Mouse (Mus musculus) thymus, postnatal 10 days (tissue): ENCODE data around the gene Fahd1.

ENCODE experiments used
- DNase-seq, 2 experiments: peaks; one replicate each; pipeline ENCODE4 v3.0.0; 2021; ENCODE audit warnings: low spot score in 2 of 2

Gene Fahd1

DNA sequence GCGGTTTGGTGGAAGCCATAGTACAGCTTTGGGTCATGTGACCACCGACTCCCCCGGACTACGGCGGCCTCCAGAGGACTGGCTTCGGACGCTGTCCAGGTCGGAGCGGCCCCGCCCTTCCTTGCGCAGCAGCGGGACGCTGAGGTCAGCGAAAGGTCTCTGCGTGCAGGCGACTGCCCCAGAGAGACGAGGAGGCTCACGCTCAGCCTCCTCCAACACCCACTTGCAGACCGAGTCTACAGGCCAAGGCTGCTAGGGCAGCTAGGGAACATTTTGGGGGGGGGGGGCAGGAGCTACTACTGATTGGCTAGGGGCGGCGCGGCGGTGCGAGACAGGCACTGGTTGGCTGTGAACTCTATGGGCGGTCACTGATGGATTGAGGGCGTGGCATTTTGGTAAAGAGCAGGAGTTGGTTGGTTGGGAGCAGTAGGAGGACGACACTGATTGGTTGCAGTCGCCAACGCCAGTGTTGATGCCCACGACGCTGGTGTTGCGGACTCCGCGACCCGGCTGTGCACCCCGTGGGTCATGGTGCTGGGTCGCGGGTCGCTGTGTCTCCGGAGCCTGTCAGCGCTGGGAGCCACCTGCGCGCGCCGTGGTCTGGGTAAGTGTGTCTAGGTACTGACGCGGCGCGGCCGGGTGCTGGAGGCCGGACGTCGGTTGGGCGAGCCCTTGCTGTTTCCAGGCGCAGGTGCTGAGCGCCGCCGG, at the start of gene Fahd1:
Gene Fahd1 (minus strand): TSS at position 300 of the 708 bp plus-strand sequence.
- peak; percentile 89 to 95 for DNase-seq

DNA sequence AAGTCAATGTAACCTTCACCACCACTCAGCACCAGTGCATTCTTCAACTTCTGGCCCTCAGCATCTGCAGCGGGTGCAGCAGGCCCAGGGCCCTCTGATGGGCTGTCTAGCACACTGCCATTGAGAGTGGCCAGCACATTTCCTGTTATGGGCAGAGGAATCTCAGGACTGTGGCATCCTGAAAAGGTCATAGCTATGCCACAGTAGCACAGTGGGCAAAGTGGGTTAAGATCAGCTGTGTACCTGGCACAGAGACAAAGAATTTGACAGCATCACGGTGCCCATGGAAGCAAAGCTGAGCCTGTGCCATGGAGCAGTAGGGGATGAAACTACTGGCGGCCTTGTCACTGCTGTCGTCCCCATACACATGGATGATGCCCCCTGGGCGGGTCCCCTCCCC, 49.0 kb upstream of the Fahd1 start:
- DNase-seq: no peak

DNA sequence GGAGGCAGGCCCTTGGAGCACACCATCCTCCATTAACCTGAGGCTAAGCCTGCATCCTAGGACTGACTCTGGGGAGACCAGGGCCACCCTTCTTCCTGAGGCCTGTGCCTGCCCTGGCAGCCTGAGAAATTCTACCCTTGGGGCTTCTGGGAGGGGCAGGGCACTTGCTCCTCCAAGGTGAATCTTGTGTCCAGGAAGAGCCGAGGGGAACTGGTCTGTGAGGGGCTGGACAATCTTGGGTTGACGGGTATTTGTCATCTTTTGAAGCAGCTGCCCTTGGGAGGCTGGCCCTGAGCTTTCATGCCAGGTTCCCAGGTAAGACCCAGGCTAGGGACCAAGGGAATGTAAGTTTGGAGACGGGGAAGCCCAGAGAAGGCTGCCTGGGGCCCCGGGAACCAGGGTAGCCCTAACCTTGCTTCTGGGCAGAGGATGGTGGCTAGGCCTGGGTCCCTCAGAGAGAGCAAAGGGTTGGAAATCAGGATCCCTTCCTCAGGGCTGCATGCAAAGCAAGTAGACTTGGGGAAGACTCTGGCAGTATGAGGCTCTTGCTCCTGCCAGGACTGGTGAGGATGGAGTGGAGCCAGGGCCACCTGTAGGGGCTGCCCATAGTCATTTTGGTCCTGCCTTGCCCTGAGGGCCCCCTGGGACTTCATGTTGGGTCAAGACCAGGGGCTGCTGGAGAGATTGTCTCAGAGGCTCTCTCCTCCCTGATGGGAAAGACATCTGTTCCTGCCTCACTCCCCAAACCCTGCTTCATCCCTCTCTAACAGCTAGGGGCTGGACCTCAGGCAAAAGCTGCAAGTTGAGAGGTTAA, 48.1 kb upstream of the Fahd1 start:
- DNase-seq: no peak

DNA sequence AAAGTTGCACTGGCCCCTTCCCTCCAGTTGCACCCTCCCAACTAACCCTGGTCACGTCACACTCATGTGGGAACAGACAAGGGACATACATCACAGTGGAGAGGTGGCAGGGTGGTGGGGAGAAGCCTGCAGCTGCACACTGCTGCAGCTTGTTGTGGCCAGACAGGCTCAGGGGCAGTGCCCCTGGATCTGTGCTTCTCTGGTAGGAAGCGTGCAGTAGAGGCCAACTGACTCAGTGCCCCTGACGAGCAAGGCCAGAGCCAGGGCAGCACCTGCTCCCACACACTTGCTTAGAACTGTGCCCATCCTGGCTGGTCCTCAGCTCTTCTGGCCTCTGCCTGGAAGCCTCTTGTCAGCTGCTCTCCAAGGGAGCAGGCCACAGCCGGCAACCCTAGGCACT, 47.4 kb upstream of the Fahd1 start:
- DNase-seq: no peak

DNA sequence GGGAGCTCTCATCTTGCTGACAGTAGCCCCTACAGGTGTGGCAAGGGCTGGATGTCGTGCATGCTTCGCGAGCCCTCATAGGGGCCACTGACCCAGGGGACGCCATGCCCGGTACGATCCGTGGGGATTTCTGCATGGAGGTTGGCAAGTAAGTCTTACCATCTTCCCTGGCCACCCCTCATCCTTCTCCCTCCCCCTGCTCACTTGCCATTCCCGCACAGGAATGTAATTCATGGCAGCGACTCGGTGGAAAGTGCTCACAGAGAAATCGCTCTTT, 46.8 kb upstream of the Fahd1 start:
- no peak for DNase-seq

GRCm38 (mm10) chr17:24896241-24896992, 46.3 kb upstream of the Fahd1 start, which contains the start of gene Nme3:
Nme3 (plus strand) TSS chr17:24896500.
- DNase-seq: peak; percentile 62 to 67

DNA sequence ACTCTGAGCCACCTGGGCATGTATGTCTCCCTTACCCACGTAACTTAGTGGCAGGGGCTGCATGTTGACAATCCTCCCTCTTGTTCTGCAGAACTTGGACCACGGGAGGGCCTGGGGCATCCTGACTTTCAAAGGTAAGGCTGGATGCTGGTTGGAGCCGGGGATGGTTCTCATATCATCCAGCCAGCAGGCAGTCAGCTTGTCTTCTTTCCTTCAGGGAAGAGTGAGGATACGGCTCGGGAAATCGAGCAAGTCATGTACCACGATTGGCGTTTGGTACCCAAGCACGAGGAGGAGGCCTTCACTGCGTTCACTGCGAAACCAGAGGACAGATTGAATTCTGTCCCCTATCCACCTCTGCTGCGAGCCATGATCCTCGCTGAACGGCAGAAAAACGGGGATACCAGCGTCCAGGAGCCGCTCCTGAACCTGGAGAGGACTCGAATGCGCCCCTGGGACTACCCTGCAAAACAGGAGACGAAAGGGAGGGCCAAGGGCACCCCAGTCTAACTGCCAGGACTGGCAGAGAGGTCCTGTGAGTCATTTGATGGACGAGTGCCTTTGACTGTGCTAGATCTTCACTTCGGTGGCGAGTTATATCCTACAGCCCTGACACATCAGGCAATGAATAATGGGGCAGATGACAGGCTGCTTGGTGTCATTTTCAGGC, 45.5 kb upstream of the Fahd1 start:
- DNase-seq: no peak

- DNase-seq: peak; percentile 61 to 65
Observed at GRCm38 (mm10) chr17:24894995-24895547, 44.9 kb upstream of the Fahd1 start, which contains the start of the genes Eme2 and Mrps34. Eme2 (minus strand) TSS chr17:24895087. Mrps34 (plus strand) TSS chr17:24895116.

GRCm38 (mm10) chr17:24894061-24894994, 44.2 kb upstream of the Fahd1 start:
- DNase-seq: no peak

DNA sequence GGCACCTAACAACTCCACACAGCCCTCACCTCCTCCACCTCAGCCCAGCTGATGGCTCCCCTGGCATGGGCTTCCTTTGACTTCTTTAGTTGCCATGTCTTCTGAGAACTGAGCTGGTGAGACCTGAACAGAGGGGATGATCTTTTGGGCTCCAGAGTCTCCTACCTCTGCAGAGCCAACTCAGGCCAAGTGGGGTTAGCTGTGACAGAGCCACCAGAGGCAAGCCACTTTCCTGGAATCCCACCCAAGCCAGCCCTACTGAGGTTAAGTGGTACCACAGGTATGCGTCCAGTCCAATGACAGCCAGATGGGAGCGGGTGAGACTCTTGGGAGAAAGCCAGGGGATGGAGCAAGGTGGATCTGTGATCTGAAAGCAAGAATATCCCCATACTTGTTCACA, 43.1 kb upstream of the Fahd1 start:
- no peak for DNase-seq

GRCm38 (mm10) chr17:24892785-24893184, 42.6 kb upstream of the Fahd1 start:
- DNase-seq: no peak

DNA sequence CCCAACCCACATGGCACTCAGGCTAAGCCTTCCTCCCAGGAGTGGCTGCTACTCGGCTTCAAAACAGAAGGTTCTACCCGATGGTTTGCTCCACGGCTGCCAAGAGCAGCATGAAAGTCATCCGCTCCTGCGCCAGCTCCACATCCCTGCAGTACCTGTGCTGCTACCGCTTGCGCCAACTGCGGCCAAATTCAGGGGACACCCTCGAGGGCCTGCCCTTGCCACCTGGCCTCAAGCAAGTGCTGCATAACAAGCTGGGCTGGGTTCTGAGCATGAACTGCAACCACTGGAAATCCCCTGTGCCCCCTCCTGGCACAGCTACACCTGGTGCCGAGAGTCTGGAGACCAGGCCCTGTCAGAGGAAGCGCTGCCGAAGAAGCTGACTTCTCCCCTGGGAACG, 41.2 kb upstream of the Fahd1 start:
- DNase-seq: no peak

DNA sequence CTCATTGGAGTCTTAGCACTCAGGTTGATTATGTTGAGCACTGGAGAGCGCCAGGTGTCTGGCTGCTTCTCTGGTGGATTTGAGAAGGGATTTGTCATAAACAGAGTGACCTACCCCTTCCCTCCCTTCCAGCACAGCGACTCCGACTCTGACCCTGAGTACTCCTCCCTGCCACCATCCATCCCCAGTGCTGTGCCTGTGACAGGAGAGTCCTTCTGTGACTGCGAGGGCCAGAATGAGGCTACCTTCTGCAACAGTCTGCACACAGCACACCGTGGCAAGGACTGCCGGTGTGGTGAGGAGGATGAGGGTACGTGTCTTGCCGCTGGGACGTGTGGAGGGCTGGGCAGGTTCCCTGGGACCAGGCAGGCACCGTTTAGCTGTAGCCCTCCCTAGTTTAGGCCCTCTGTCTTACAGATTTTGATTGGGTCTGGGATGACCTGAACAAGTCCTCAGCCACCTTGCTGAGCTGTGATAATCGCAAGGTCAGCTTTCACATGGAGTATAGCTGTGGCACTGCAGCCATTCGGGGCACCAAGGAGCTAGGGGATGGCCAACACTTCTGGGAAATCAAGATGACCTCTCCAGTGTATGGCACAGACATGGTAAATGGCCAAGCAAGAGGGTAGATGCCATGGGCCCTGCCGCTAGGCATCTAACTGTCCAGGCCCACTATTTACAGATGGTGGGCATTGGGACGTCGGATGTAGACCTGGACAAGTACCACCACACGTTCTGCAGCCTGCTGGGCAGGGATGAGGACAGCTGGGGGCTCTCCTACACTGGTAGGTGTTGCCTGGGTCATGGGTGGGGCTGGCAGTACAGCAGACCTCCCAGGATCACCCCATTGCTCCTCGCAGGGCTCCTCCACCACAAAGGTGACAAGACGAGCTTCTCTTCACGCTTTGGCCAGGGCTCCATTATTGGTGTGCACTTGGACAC, 40.3 kb upstream of the Fahd1 start:
- DNase-seq: no peak

GRCm38 (mm10) chr17:24888862-24889261, 38.7 kb upstream of the Fahd1 start:
- no peak for DNase-seq

DNA sequence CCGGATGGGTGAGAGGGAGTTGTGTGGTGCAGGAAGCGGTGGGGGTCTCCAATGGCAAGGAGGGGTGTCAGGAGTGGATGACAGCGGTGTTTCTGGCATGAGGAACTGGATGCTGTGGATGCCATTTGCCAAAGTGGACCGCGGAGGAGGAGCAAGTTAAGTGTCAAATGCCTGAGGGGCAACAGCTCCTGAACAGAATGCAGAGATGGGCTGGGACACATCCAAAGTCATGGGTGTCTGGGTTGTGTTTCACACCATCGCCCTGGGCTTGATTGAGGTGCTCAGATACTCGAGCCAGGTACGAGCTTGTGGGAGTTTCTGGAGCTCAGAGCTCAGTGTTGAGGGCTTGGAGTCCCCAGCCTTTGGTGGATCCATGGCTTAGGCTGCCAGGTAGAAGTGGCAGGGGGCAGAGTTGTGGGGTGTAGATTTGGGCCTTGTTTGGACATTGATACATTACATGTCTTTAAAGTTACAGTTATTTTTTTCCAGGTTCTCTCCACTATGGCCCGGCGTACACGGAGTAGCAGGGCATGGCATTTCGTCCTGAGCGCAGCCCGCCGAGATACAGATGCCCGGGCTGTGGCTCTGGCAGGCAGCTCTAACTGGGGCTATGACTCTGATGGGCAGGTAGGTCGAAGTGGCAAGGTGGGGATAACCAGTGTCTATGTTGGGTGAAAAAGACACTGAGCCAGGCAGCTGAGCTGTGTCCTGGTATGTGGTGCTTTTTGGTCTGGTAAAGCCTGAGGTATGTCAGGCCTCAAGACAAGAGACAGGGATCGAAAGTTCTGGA, 37.3 kb upstream of the Fahd1 start:
- DNase-seq: peak in 1 of 2 experiments; percentile 27

- no peak for DNase-seq
Observed at GRCm38 (mm10) chr17:24886932-24887271, 36.7 kb upstream of the Fahd1 start.

DNA sequence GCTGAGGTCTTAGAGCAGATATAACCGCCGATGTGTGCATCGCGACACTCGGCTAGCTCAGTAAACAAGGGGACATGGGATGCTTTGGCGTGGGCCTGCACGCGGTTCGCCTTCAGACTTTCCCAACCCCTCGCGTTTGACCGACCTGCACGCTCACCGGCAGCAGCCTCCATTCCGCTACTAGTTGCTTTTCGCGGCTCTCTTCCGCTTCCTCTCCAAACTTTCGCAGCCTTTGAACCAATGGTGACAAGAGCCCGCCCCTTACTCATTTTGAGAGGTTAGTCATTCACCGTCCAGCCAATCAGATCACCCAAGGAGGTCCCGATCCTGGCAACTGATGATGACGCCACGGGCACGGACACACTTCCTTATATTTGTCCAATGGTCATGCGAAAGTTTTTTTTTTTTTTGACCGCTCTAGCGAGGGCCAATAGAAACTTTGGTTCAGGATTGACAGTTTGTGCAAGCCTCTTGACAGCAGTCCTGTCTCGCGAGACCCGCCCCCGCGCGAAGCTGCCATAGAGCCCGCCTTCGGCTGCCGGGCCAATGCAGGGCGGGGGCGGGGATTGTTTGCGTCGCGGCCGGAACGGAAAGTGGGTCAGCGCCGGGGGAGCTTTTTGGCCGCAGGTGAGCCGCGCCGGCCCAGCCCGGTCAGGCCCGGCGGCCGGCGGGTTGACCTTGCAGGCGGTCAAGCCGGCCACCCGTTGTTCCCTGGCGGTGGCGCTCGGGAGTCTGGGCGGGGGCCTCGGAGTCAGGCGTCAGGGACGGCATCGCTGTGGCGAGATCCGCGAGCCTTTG, 36.2 kb upstream of the Fahd1 start, which contains the start of the genes Nubp2 and Spsb3:
Gene Nubp2 (minus strand): TSS at position 216 of the 798 bp plus-strand sequence.
Gene Spsb3 (plus strand): TSS at position 510 of the 798 bp plus-strand sequence.
- DNase-seq: peak; percentile 95 to 98
